9 mouse cellular contexts compared by ENCODE assay signal in the genomic region with DNA sequence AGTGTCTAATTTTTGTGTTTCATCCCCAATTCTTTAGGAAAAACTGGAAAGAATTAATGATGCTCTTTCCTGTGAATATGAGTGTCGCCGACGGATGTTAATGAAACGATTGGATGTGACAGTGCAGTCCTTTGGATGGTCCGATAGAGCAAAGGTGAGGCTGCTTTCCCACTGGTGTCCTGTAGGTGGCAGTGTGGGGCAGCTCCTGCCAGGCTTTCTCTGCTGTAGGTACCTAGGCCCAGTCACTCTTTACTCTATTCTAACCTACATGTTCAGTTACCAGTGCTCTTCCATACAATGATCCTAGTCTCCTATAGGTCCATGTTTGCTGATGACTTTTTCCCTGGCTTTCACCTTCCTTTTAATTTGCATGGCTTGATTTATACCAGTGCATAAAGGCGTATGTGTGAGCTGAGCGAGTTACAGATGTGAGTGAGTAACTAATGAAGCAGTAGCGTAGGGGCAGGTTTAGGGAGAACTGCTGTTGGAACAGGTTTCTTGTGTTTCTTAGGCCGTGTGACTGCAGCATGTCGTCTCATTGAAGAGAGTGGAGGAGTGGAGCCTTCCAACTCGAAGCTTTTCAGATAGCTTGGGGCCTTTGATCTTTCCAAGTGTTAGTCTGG. TPM values are rescaled to one million over a fixed set of nuclear protein-coding genes. Genes with fewer than 3 reads are reported as not detected.
DNase-seq lines count a peak whose midpoint lies in the region; ATAC-seq and TF ChIP-seq lines count a peak whose summit lies in the region.
"Had no signal": no experiment of that assay in that cellular context is flagged by ENCODE, and none has a peak within 500 bp of the region (broad histone marks: within the 10 kb centered on the region; RNA-seq: fewer than 3 reads in every experiment).

No protein-coding gene starts in this region.

- WGBS in embryonic facial prominence, embryonic 10.5 days: 76% methylated on average over 11 of the region's 11 CpGs
- 67% methylated on average over 11 of the region's 11 CpGs for WGBS in kidney, postnatal 0 days
- WGBS in liver, embryonic 14.5 days (ENCODE audit: insufficient replicate concordance): 65% methylated on average over 11 of the region's 11 CpGs
- 75% methylated on average over 11 of the region's 11 CpGs for WGBS in neural tube, embryonic 14.5 days

- H3K9ac ChIP-seq in kidney, postnatal 0 days (ENCODE audit: low read depth, low read length): no peak overlapping the region
- H3K9ac ChIP-seq in liver, embryonic 14.5 days (replicated peaks): no peak overlapping the region
- no peak overlapping the region for H3K9ac ChIP-seq in neural tube, embryonic 14.5 days (replicated peaks; ENCODE audit: low read depth, low read length)
- H3K9ac ChIP-seq: heart, embryonic 13.5 days had no signal

- H3K4me1 ChIP-seq in embryonic facial prominence, embryonic 10.5 days: no peaks in the 10 kb centered on the region
- H3K4me1 ChIP-seq in kidney, postnatal 0 days (replicated peaks; ENCODE audit: insufficient read depth, low read length): no peaks in the 10 kb centered on the region
- no peaks in the 10 kb centered on the region for H3K4me1 ChIP-seq in liver, embryonic 14.5 days (replicated peaks; ENCODE audit: control insufficient read depth in 2 of 2, insufficient read depth in 2 of 2, low read length in 1 of 2)
- no peaks in the 10 kb centered on the region for H3K4me1 ChIP-seq in neural tube, embryonic 14.5 days (ENCODE audit: control insufficient read depth, insufficient read depth, low read length)
- H3K4me1 ChIP-seq: heart, embryonic 13.5 days had no signal

- no peak overlapping the region for H3K27ac ChIP-seq in embryonic facial prominence, embryonic 10.5 days (replicated peaks)
- no peak overlapping the region for H3K27ac ChIP-seq in kidney, postnatal 0 days
- H3K27ac ChIP-seq in liver, embryonic 14.5 days: no peak overlapping the region
- H3K27ac ChIP-seq in neural tube, embryonic 14.5 days (ENCODE audit: low read depth, low read length): no peak overlapping the region
- H3K27ac ChIP-seq: heart, embryonic 13.5 days had no signal

- peaks cover 85% of the 10 kb centered on the region for H3K36me3 ChIP-seq in embryonic facial prominence, embryonic 10.5 days (replicated peaks)
- peaks cover 23% of the 10 kb centered on the region for H3K36me3 ChIP-seq in kidney, postnatal 0 days (ENCODE audit: insufficient read depth, low read length)
- H3K36me3 ChIP-seq in liver, embryonic 14.5 days (replicated peaks; ENCODE audit: control insufficient read depth, insufficient read depth, low read depth): peaks cover 10% of the 10 kb centered on the region
- peaks cover 24% of the 10 kb centered on the region for H3K36me3 ChIP-seq in neural tube, embryonic 14.5 days (ENCODE audit: control insufficient read depth, insufficient read depth, low read length)

- TF ChIP-seq EP300 in liver, embryonic 14.5 days (IDR thresholded peaks at IDR 0.05; ENCODE audit: low read depth): no peak

- peak; percentile 59 for DNase-seq in adrenal gland, postnatal 25 days
- DNase-seq in embryonic facial prominence, embryonic 10.5 days (ENCODE audit: low spot score): peak; percentile 72
- DNase-seq in kidney, postnatal 0 days (ENCODE audit: low spot score): peak; percentile 57
- peak in 1 of 3 experiments; percentile 11 for DNase-seq in liver, embryonic 14.5 days (ENCODE audit: low read depth in 3 of 3, low spot score in 3 of 3)
- DNase-seq in testis, postnatal 10 days (ENCODE audit: low spot score): peak; percentile 73

- peak; percentile 95 for TF ChIP-seq CTCF in kidney, postnatal 0 days (IDR thresholded peaks at IDR 0.05; ENCODE audit: low read depth)
- TF ChIP-seq CTCF in liver, embryonic 14.5 days (IDR thresholded peaks at IDR 0.05; ENCODE audit: low read depth): peak; percentile 94

- ATAC-seq in CD4-positive, CD25-positive, alpha-beta regulatory T cell, adult 4 months: peak; percentile 96
- peak; percentile 96 for ATAC-seq in granulocyte monocyte progenitor cell, adult 5-6 weeks (replicated peaks; ENCODE audit: poor library complexity, severe bottlenecking)
- peak; percentile 21; the same call in 1 of the 2 replicates for ATAC-seq in kidney, postnatal 0 days (replicated peaks; ENCODE audit: low FRiP score, low read depth)
- ATAC-seq in liver, embryonic 14.5 days (ENCODE audit: insufficient read depth): peak; percentile 59; the same call in 1 of the 2 replicates
- ATAC-seq in neural tube, embryonic 14.5 days (ENCODE audit: low read depth): peak; percentile 85; the same call in 1 of the 2 replicates

- no peak overlapping the region for H3K4me2 ChIP-seq in kidney, postnatal 0 days (ENCODE audit: low read length)
- no peak overlapping the region for H3K4me2 ChIP-seq in liver, embryonic 14.5 days (ENCODE audit: low read depth)
- no peak overlapping the region for H3K4me2 ChIP-seq in neural tube, embryonic 14.5 days (ENCODE audit: low read depth, low read length)
- H3K4me2 ChIP-seq: heart, embryonic 13.5 days had no signal

- no peaks in the 10 kb centered on the region for H3K9me3 ChIP-seq in embryonic facial prominence, embryonic 10.5 days
- no peaks in the 10 kb centered on the region for H3K9me3 ChIP-seq in kidney, postnatal 0 days (replicated peaks; ENCODE audit: low read length)
- H3K9me3 ChIP-seq in liver, embryonic 14.5 days (ENCODE audit: control insufficient read depth, low read length): no peaks in the 10 kb centered on the region
- H3K9me3 ChIP-seq in neural tube, embryonic 14.5 days (ENCODE audit: control insufficient read depth, low read length): no peaks in the 10 kb centered on the region
- H3K9me3 ChIP-seq: heart, embryonic 13.5 days had no signal

- H3K27me3 ChIP-seq in embryonic facial prominence, embryonic 10.5 days (replicated peaks; ENCODE audit: low read depth, poor library complexity, severe bottlenecking): no peaks in the 10 kb centered on the region
- no peaks in the 10 kb centered on the region for H3K27me3 ChIP-seq in kidney, postnatal 0 days (ENCODE audit: insufficient read depth, low read length)
- no peaks in the 10 kb centered on the region for H3K27me3 ChIP-seq in liver, embryonic 14.5 days (ENCODE audit: control insufficient read depth, insufficient read depth, low read length)
- no peaks in the 10 kb centered on the region for H3K27me3 ChIP-seq in neural tube, embryonic 14.5 days (ENCODE audit: control insufficient read depth, insufficient read depth, low read length)
- H3K27me3 ChIP-seq: heart, embryonic 13.5 days had no signal

- no peak overlapping the region for H3K4me3 ChIP-seq in embryonic facial prominence, embryonic 10.5 days
- H3K4me3 ChIP-seq in kidney, postnatal 0 days (replicated peaks; ENCODE audit: low read depth, low read length): no peak overlapping the region
- no peak overlapping the region for H3K4me3 ChIP-seq in liver, embryonic 14.5 days (ENCODE audit: insufficient read depth in 1 of 2, low read depth in 2 of 2, low read length in 2 of 2)
- H3K4me3 ChIP-seq in neural tube, embryonic 14.5 days (ENCODE audit: low read depth, low read length): no peak overlapping the region
- H3K4me3 ChIP-seq: heart, embryonic 13.5 days had no signal

RNA-seq across cellular contexts. Expression of gene Fam98b, which starts 14.4 kb away (rescaled TPM):
- polyA plus RNA-seq in CD4-positive, CD25-positive, alpha-beta regulatory T cell, adult 4 months (2017; shearing (Covaris generic)): 10 to 100 TPM in 1 of 2 experiments, 1 to 10 TPM in 1; 8.8 to 10.6 TPM
- total RNA-seq in adrenal gland, postnatal 25 days (2021): 40.7 and 46.8 TPM in 2 replicates
- polyA plus RNA-seq in embryonic facial prominence, embryonic 10.5 days (2016; fragmentation: Nextera tagmentation; extraction: Ambion mirVana): 19.8 and 19.9 TPM in 2 replicates
- 40.9 and 43.6 TPM in 2 replicates for total RNA-seq in granulocyte monocyte progenitor cell, adult 5-6 weeks (2014; fragmentation: Nextera tagmentation)
- total RNA-seq in granulocyte monocyte progenitor cell, adult 5-6 weeks (2017): 17.5 and 23.6 TPM in 2 replicates
- polyA plus RNA-seq in kidney, postnatal 0 days (2015; fragmentation: Nextera tagmentation; extraction: Ambion mirVana): 11.5 and 11.8 TPM in 2 replicates
- 6.4 and 11.1 TPM in 2 replicates for polyA plus RNA-seq in liver, embryonic 14.5 days (2012; rRNA removed)
- polyA plus RNA-seq in liver, embryonic 14.5 days (2014; fragmentation: Nextera tagmentation; extraction: Ambion mirVana): 1.9 and 3.0 TPM in 2 replicates
- 10.4 and 13.5 TPM in 2 replicates for polyA plus RNA-seq in neural tube, embryonic 14.5 days (2014; fragmentation: Nextera tagmentation; extraction: Ambion mirVana)

Comparison
In these comparisons a context has a peak if more than half of its experiments do, and no peak if none do; other contexts are left out.
1. ATAC-seq: peak in every context shown above with its lines; median percentile 96 in CD4-positive, CD25-positive, alpha-beta regulatory T cell, adult 4 months; 96 in granulocyte monocyte progenitor cell, adult 5-6 weeks; 85 in neural tube, embryonic 14.5 days; 59 in liver, embryonic 14.5 days; 21 in kidney, postnatal 0 days.